Mouse (Mus musculus): ENCODE data around the gene Olfr819. TPM values are rescaled to one million over a fixed set of nuclear protein-coding genes. Genes with fewer than 3 reads are reported as not detected.
"Not testable (repeated sequence)": the region's sequence is repeated elsewhere in the genome, so short reads cannot be mapped to it uniquely, and the experiment has no call there.

Gene Olfr819
- total RNA-seq (2021) (not detected), polyA plus RNA-seq (2012; rRNA removed) (not detected in 2 replicates)
- long read RNA-seq: 0 reads

DNA sequence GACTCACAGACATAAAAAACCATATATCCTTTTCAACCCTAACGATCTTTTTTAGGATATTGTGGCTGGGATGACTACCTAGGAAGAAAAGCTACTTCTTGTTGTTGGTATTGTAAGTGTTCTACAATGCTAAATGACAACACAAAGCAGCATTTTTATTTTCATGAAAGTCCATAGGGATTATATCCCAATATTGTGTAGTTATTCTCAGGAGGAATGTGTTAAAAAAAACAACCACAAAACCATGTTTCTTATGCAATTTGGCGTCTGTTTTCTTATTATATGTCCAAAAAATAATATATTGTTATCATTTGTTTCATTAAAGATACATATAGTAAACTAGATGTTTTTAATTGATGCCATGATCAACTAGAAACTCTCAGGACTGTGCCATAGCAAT lies at the start of gene Olfr819:
Olfr819 (minus strand) TSS at position 101 of the 400 bp plus-strand sequence.
- H3K79me2 ChIP-seq (replicated peaks; ENCODE audit: control insufficient read depth, insufficient read depth, low read length); H3K9ac ChIP-seq (ENCODE audit: low read depth, low read length); intact Hi-C loops (cut with DNase I); H3K27ac ChIP-seq; DNase-seq; H3K36me3 ChIP-seq (ENCODE audit: control insufficient read depth, insufficient read depth, low read length); H3K4me3 ChIP-seq; H3K27me3 ChIP-seq (ENCODE audit: control insufficient read depth, insufficient read depth, low read length); H3K4me1 ChIP-seq (ENCODE audit: control insufficient read depth, insufficient read depth, low read length): not testable (repeated sequence)
- WGBS: 52% methylated on average over 2 of the region's 2 CpGs

DNA sequence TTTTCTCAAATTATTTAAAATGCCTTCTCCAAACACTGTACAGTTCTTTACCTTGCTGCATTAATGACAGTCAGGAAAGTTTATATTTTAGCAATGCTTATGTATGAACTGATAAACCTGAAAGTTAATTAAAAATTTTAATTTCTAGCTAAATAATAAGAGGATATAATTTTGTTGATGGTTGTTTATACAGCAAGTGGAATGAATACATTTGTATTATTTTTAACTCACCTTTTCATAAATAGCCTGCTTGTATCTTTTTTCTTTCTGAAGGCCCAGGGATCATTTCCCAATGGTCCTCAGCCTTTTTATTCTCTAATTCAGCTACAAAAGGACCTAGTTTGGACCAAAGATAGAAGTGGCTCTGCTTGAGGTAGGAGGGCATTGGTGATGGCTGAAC lies 45.3 kb upstream of the Olfr819 start, which contains the start of gene Olfr820:
Olfr820 (plus strand) TSS at position 301 of the 400 bp plus-strand sequence.
- Histone ChIP-seq H3K27me3 (ENCODE audit: control insufficient read depth, insufficient read depth, low read length) (no peaks in the 10 kb centered on the region), H3K4me1 (ENCODE audit: control insufficient read depth, insufficient read depth, low read length) (no peaks in the 10 kb centered on the region), H3K9ac (ENCODE audit: low read depth, low read length) (no peak within 1 kb of the TSS), H3K79me2 (replicated peaks; ENCODE audit: control insufficient read depth, insufficient read depth, low read length) (no peaks in the 10 kb centered on the region), H3K36me3 (ENCODE audit: control insufficient read depth, insufficient read depth, low read length) (no peaks in the 10 kb centered on the region), H3K27ac (no peak within 1 kb of the TSS), H3K4me3 (no peak within 1 kb of the TSS)
- TF ChIP-seq CTCF (IDR thresholded peaks at IDR 0.05) (no peak), EP300 (IDR thresholded peaks at IDR 0.05; ENCODE audit: insufficient read depth, low read depth, low read length) (no peak)
- DNase-seq: no peak
- intact Hi-C loops (cut with DNase I): no loop called here

DNA sequence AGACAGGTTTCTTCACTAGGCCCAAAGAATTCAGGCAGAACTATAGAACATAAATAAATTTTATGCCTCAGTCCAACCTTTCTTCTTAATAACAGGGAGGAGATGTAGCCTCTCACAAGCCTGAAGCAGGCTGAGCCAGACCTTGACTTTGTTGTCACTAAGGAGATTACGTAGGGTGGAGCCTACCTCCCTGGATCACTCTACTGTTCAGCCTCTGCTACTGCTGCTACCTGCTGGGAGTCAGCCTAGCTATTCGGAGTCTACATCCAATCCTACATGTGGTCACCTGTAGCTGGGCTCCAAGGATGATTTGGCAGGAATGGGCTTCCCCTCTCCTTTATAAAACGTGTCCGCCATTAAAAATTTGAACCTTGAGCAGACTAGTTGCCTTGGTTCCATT lies 38.3 kb upstream of the Olfr819 start:
- intact Hi-C loops (cut with DNase I); DNase-seq; H3K9ac ChIP-seq (ENCODE audit: low read depth, low read length); H3K27me3 ChIP-seq (ENCODE audit: control insufficient read depth, insufficient read depth, low read length); H3K4me3 ChIP-seq; H3K4me1 ChIP-seq (ENCODE audit: control insufficient read depth, insufficient read depth, low read length); H3K27ac ChIP-seq; H3K36me3 ChIP-seq (ENCODE audit: control insufficient read depth, insufficient read depth, low read length); H3K79me2 ChIP-seq (replicated peaks; ENCODE audit: control insufficient read depth, insufficient read depth, low read length): not testable (repeated sequence)
- 79% methylated on average over 4 of the region's 4 CpGs for WGBS

- H3K4me3 ChIP-seq; DNase-seq; H3K9ac ChIP-seq (ENCODE audit: low read depth, low read length); H3K27me3 ChIP-seq (ENCODE audit: control insufficient read depth, insufficient read depth, low read length); H3K4me1 ChIP-seq (ENCODE audit: control insufficient read depth, insufficient read depth, low read length); intact Hi-C loops (cut with DNase I); H3K79me2 ChIP-seq (replicated peaks; ENCODE audit: control insufficient read depth, insufficient read depth, low read length); H3K36me3 ChIP-seq (ENCODE audit: control insufficient read depth, insufficient read depth, low read length); H3K27ac ChIP-seq: not testable (repeated sequence)
- WGBS: 78% methylated on average over 4 of the region's 4 CpGs
Measured at GRCm38 (mm10) chr10:130004104-130004503, 37.0 kb upstream of the Olfr819 start.

DNA sequence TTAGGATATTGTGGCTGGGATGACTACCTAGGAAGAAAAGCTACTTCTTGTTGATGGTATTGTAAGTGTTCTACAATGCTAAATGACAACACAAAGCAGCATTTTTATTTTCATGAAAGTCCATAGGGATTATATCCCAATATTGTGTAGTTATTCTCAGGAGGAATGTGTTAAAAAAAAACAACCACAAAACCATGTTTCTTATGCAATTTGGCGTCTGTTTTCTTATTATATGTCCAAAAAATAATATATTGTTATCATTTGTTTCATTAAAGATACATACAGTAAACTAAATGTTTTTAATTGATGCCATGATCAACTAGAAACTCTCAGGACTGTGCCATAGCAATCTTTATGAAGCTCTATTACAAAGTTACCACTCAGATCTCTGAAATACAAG lies 17.9 kb upstream of the Olfr819 start, which contains the start of gene Gm10310:
Gm10310 (minus strand) TSS at position 101 of the 400 bp plus-strand sequence.
- H3K4me3 ChIP-seq; DNase-seq; H3K27me3 ChIP-seq (ENCODE audit: control insufficient read depth, insufficient read depth, low read length); H3K36me3 ChIP-seq (ENCODE audit: control insufficient read depth, insufficient read depth, low read length); H3K79me2 ChIP-seq (replicated peaks; ENCODE audit: control insufficient read depth, insufficient read depth, low read length); H3K27ac ChIP-seq; H3K9ac ChIP-seq (ENCODE audit: low read depth, low read length); H3K4me1 ChIP-seq (ENCODE audit: control insufficient read depth, insufficient read depth, low read length); intact Hi-C loops (cut with DNase I): not testable (repeated sequence)
- no CpG with 5 or more reads among the region's 1 CpGs for WGBS

GRCm38 (mm10) chr10:129981867-129982266 lies 14.8 kb upstream of the Olfr819 start:
- H3K4me1 ChIP-seq (ENCODE audit: control insufficient read depth, insufficient read depth, low read length); H3K36me3 ChIP-seq (ENCODE audit: control insufficient read depth, insufficient read depth, low read length); H3K79me2 ChIP-seq (replicated peaks; ENCODE audit: control insufficient read depth, insufficient read depth, low read length); H3K27ac ChIP-seq; H3K27me3 ChIP-seq (ENCODE audit: control insufficient read depth, insufficient read depth, low read length); H3K4me3 ChIP-seq; intact Hi-C loops (cut with DNase I); DNase-seq; H3K9ac ChIP-seq (ENCODE audit: low read depth, low read length): not testable (repeated sequence)
- no CpG with 5 or more reads among the region's 3 CpGs for WGBS

- H3K4me1 ChIP-seq (ENCODE audit: control insufficient read depth, insufficient read depth, low read length); H3K36me3 ChIP-seq (ENCODE audit: control insufficient read depth, insufficient read depth, low read length); DNase-seq; intact Hi-C loops (cut with DNase I); H3K27me3 ChIP-seq (ENCODE audit: control insufficient read depth, insufficient read depth, low read length); H3K4me3 ChIP-seq; H3K9ac ChIP-seq (ENCODE audit: low read depth, low read length); H3K79me2 ChIP-seq (replicated peaks; ENCODE audit: control insufficient read depth, insufficient read depth, low read length); H3K27ac ChIP-seq: not testable (repeated sequence)
- WGBS: no CpG with 5 or more reads among the region's 2 CpGs
Measured at GRCm38 (mm10) chr10:129976040-129976439, 9.0 kb upstream of the Olfr819 start, which contains the start of gene Olfr247. Olfr247 (minus strand) TSS chr10:129976140.

DNA sequence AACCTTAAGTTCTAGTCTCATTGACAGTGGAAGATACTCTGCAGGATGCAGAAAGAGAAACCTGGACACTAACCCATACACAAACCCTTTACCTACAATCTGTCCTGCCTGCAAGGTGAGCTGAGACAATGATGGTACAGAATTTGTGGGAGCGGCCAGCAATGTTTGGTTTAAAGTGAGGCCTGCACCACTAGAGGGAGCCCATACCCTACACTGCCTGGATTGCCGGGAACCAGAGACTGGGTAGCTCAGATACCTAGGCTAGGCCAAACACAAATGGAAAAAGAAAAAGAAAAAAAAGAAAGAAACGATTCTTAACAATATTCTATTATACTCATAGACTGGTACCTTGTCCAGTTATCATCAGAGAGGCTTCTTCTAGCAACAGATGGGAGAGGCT lies 5.9 kb upstream of the Olfr819 start:
- H3K27ac ChIP-seq; H3K4me1 ChIP-seq (ENCODE audit: control insufficient read depth, insufficient read depth, low read length); H3K9ac ChIP-seq (ENCODE audit: low read depth, low read length); H3K4me3 ChIP-seq; H3K36me3 ChIP-seq (ENCODE audit: control insufficient read depth, insufficient read depth, low read length); H3K27me3 ChIP-seq (ENCODE audit: control insufficient read depth, insufficient read depth, low read length); intact Hi-C loops (cut with DNase I); H3K79me2 ChIP-seq (replicated peaks; ENCODE audit: control insufficient read depth, insufficient read depth, low read length); DNase-seq: not testable (repeated sequence)
- no CpG with 5 or more reads among the region's 3 CpGs for WGBS

DNA sequence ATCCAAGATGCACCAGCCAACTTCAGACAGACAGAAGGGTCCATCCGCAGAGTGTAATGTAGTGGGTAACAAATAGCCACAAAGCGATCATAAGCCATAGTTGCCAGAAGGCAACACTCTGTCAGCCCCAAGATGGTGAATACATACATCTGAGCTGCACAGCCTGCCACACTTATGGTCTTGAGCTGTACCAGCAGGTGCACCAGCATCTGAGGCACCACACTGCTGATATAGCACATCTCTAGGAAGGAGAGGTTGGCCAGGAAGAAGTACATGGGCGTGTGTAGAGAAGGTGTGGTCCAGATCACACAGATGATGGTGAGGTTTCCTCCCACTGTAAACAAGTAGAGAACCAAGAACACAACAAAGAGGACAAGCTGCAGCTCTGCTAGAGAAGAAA lies 834 bp downstream of the Olfr819 start:
- 93% methylated on average over 2 of the region's 3 CpGs for WGBS
- H3K9ac ChIP-seq (ENCODE audit: low read depth, low read length); H3K27me3 ChIP-seq (ENCODE audit: control insufficient read depth, insufficient read depth, low read length); H3K4me1 ChIP-seq (ENCODE audit: control insufficient read depth, insufficient read depth, low read length); H3K4me3 ChIP-seq; H3K27ac ChIP-seq; DNase-seq; intact Hi-C loops (cut with DNase I); H3K79me2 ChIP-seq (replicated peaks; ENCODE audit: control insufficient read depth, insufficient read depth, low read length); H3K36me3 ChIP-seq (ENCODE audit: control insufficient read depth, insufficient read depth, low read length): not testable (repeated sequence)

All from heart, adult 2 months (tissue).